Mouse (Mus musculus): ENCODE results near the gene Cep57l1. TPM values are rescaled to one million over a fixed set of nuclear protein-coding genes. Genes with fewer than 3 reads are reported as not detected.

Cep57l1 gene
- polyA plus RNA-seq (2012; ENCODE audit: insufficient read depth, insufficient read length, missing spikeins) = 11.8 and 14.5 TPM in 2 replicates

- H3K27ac ChIP-seq (ENCODE audit: insufficient read depth, low read depth, low read length) = peak within 1 kb of the TSS; percentile 87
- TF ChIP-seq POLR2A (IDR thresholded peaks at IDR 0.05; ENCODE audit: borderline replicate concordance, low read depth, low read length) (no peak), CTCF (IDR thresholded peaks at IDR 0.05; ENCODE audit: low read depth, low read length) (no peak)
- H3K4me1 ChIP-seq (ENCODE audit: control insufficient read depth, insufficient read depth, low read length) = peaks cover 30% of the 10 kb centered on the region
- peak within 1 kb of the TSS; percentile 94 for H3K4me3 ChIP-seq (ENCODE audit: insufficient read depth, low read length)
Observed at GRCm38 (mm10) chr10:41809771-41810563, at the start of gene Cep57l1, which contains the start of gene Sesn1. TSS of gene Cep57l1 (minus strand) at chr10:41809871. TSS of gene Sesn1 (plus strand) at chr10:41809935.

GRCm38 (mm10) chr10:41848721-41849120, 39.0 kb upstream of the Cep57l1 start:
- no peak overlapping the region for H3K4me3 ChIP-seq (ENCODE audit: insufficient read depth, low read length)
- TF ChIP-seq CTCF (IDR thresholded peaks at IDR 0.05; ENCODE audit: low read depth, low read length) (no peak), POLR2A (IDR thresholded peaks at IDR 0.05; ENCODE audit: borderline replicate concordance, low read depth, low read length) (no peak)
- H3K27ac ChIP-seq (ENCODE audit: insufficient read depth, low read depth, low read length) = no peak overlapping the region
- H3K4me1 ChIP-seq (ENCODE audit: control insufficient read depth, insufficient read depth, low read length) = no peaks in the 10 kb centered on the region

GRCm38 (mm10) chr10:41847737-41848136, 38.1 kb upstream of the Cep57l1 start:
- TF ChIP-seq POLR2A (IDR thresholded peaks at IDR 0.05; ENCODE audit: borderline replicate concordance, low read depth, low read length) (no peak), CTCF (IDR thresholded peaks at IDR 0.05; ENCODE audit: low read depth, low read length) (no peak)
- Histone ChIP-seq H3K4me3 (ENCODE audit: insufficient read depth, low read length) (no peak overlapping the region), H3K27ac (ENCODE audit: insufficient read depth, low read depth, low read length) (no peak overlapping the region), H3K4me1 (ENCODE audit: control insufficient read depth, insufficient read depth, low read length) (no peaks in the 10 kb centered on the region)

GRCm38 (mm10) chr10:41838911-41839310, 29.2 kb upstream of the Cep57l1 start:
- TF ChIP-seq POLR2A (IDR thresholded peaks at IDR 0.05; ENCODE audit: borderline replicate concordance, low read depth, low read length) (no peak), CTCF (IDR thresholded peaks at IDR 0.05; ENCODE audit: low read depth, low read length) (no peak)
- peaks cover 7% of the 10 kb centered on the region for H3K4me1 ChIP-seq (ENCODE audit: control insufficient read depth, insufficient read depth, low read length)
- H3K27ac ChIP-seq (ENCODE audit: insufficient read depth, low read depth, low read length) = no peak overlapping the region
- no peak overlapping the region for H3K4me3 ChIP-seq (ENCODE audit: insufficient read depth, low read length)

- TF ChIP-seq CTCF (IDR thresholded peaks at IDR 0.05; ENCODE audit: low read depth, low read length) (no peak), POLR2A (IDR thresholded peaks at IDR 0.05; ENCODE audit: borderline replicate concordance, low read depth, low read length) (no peak)
- Histone ChIP-seq H3K27ac (ENCODE audit: insufficient read depth, low read depth, low read length) (no peak overlapping the region), H3K4me3 (ENCODE audit: insufficient read depth, low read length) (no peak overlapping the region), H3K4me1 (ENCODE audit: control insufficient read depth, insufficient read depth, low read length) (peaks cover 19% of the 10 kb centered on the region)
Observed at GRCm38 (mm10) chr10:41834131-41834530, 24.5 kb upstream of the Cep57l1 start.

GRCm38 (mm10) chr10:41832191-41832590, 22.5 kb upstream of the Cep57l1 start:
- no peak for TF ChIP-seq CTCF (IDR thresholded peaks at IDR 0.05; ENCODE audit: low read depth, low read length)
- TF ChIP-seq POLR2A (IDR thresholded peaks at IDR 0.05; ENCODE audit: borderline replicate concordance, low read depth, low read length) = no peak

GRCm38 (mm10) chr10:41830851-41831522, 21.3 kb upstream of the Cep57l1 start:
- Histone ChIP-seq H3K4me1 (ENCODE audit: control insufficient read depth, insufficient read depth, low read length) (peaks cover 31% of the 10 kb centered on the region), H3K27ac (ENCODE audit: insufficient read depth, low read depth, low read length) (peak overlapping the region; percentile 17; the same call in 1 of the 2 replicates), H3K4me3 (ENCODE audit: insufficient read depth, low read length) (no peak overlapping the region)
- no peak for TF ChIP-seq POLR2A (IDR thresholded peaks at IDR 0.05; ENCODE audit: borderline replicate concordance, low read depth, low read length)
- TF ChIP-seq CTCF (IDR thresholded peaks at IDR 0.05; ENCODE audit: low read depth, low read length) = no peak

More at GRCm38 (mm10) chr10:41832191-41832590, 22.5 kb upstream of the Cep57l1 start:
- peaks cover 25% of the 10 kb centered on the region for H3K4me1 ChIP-seq (ENCODE audit: control insufficient read depth, insufficient read depth, low read length)
- H3K4me3 ChIP-seq (ENCODE audit: insufficient read depth, low read length) = no peak overlapping the region
- H3K27ac ChIP-seq (ENCODE audit: insufficient read depth, low read depth, low read length) = no peak overlapping the region

GRCm38 (mm10) chr10:41830445-41830844, 20.8 kb upstream of the Cep57l1 start:
- H3K4me1 ChIP-seq (ENCODE audit: control insufficient read depth, insufficient read depth, low read length) = peaks cover 31% of the 10 kb centered on the region

GRCm38 (mm10) chr10:41829980-41830379, 20.3 kb upstream of the Cep57l1 start:
- TF ChIP-seq CTCF (IDR thresholded peaks at IDR 0.05; ENCODE audit: low read depth, low read length) (no peak), POLR2A (IDR thresholded peaks at IDR 0.05; ENCODE audit: borderline replicate concordance, low read depth, low read length) (no peak)
- no peak overlapping the region for H3K27ac ChIP-seq (ENCODE audit: insufficient read depth, low read depth, low read length)
- no peak overlapping the region for H3K4me3 ChIP-seq (ENCODE audit: insufficient read depth, low read length)
- H3K4me1 ChIP-seq (ENCODE audit: control insufficient read depth, insufficient read depth, low read length) = peaks cover 31% of the 10 kb centered on the region

More at GRCm38 (mm10) chr10:41830445-41830844, 20.8 kb upstream of the Cep57l1 start:
- Histone ChIP-seq H3K27ac (ENCODE audit: insufficient read depth, low read depth, low read length) (peak overlapping the region; percentile 32; the same call in 1 of the 2 replicates), H3K4me3 (ENCODE audit: insufficient read depth, low read length) (no peak overlapping the region)
- TF ChIP-seq POLR2A (IDR thresholded peaks at IDR 0.05; ENCODE audit: borderline replicate concordance, low read depth, low read length) (no peak), CTCF (IDR thresholded peaks at IDR 0.05; ENCODE audit: low read depth, low read length) (no peak)

- Histone ChIP-seq H3K4me3 (ENCODE audit: insufficient read depth, low read length) (no peak overlapping the region), H3K27ac (ENCODE audit: insufficient read depth, low read depth, low read length) (no peak overlapping the region), H3K4me1 (ENCODE audit: control insufficient read depth, insufficient read depth, low read length) (peaks cover 31% of the 10 kb centered on the region)
- TF ChIP-seq POLR2A (IDR thresholded peaks at IDR 0.05; ENCODE audit: borderline replicate concordance, low read depth, low read length) (no peak), CTCF (IDR thresholded peaks at IDR 0.05; ENCODE audit: low read depth, low read length) (no peak)
Observed at GRCm38 (mm10) chr10:41829191-41829590, 19.5 kb upstream of the Cep57l1 start.
